Mouse (Mus musculus) central nervous system, embryonic 11.5 days (tissue): ENCODE measurements around the gene Vav2. TPM values are rescaled to one million over a fixed set of nuclear protein-coding genes. Genes with fewer than 3 reads are reported as not detected.

ENCODE experiments used
- polyA plus RNA-seq: library from polyadenylated mRNA; depleted of rRNA; stranded (reverse); fragments of >200 nt; gene quantifications from 2 replicates; pipeline ENCODE4 v1.2.3, GENCODE M21; 2012; rRNA removed

Gene Vav2
- polyA plus RNA-seq: 40.9 and 53.7 TPM in 2 replicates

GRCm38 (mm10) chr2:27426855-27427457 lies at the start of gene Vav2:
TSS of gene Vav2 (minus strand) at chr2:27427033.

GRCm38 (mm10) chr2:27441767-27442707 lies 15.2 kb upstream of the Vav2 start, which contains the start of gene Brd3os:
TSS of gene Brd3os (plus strand) at chr2:27442324.

GRCm38 (mm10) chr2:27248211-27248610 lies 178.6 kb downstream of the Vav2 start, which contains the start of gene Sardh:
TSS of gene Sardh (minus strand) at chr2:27248337.

Other genes with a start within 250 kb of the Vav2 start
- 7.4 and 7.9 TPM in 2 replicates for gene Sardh, start 178.7 kb downstream of the Vav2 start, polyA plus RNA-seq
- 8.9 and 11.6 TPM in 2 replicates for gene Brd3os, start 15.3 kb upstream of the Vav2 start, polyA plus RNA-seq
- 77.9 and 79.9 TPM in 2 replicates for gene Brd3, start 80.6 kb upstream of the Vav2 start, polyA plus RNA-seq
- gene Wdr5, start 88.1 kb upstream of the Vav2 start, polyA plus RNA-seq: 66.0 and 70.0 TPM in 2 replicates
- gene Rxra, start 249.4 kb upstream of the Vav2 start, polyA plus RNA-seq: 23.1 and 31.3 TPM in 2 replicates